9 mouse cellular contexts compared by ENCODE assay signal in genomic region chr11:94994208-94994814, GRCm38 (mm10). TPM values are rescaled to one million over a fixed set of nuclear protein-coding genes. Genes with fewer than 3 reads are reported as not detected.
DNase-seq lines count a peak whose midpoint lies in the region; ATAC-seq lines count a peak whose summit lies in the region.
"Had no signal": no experiment of that assay in that cellular context is flagged by ENCODE, and none has a peak within 500 bp of the region (broad histone marks: within the 10 kb centered on the region; RNA-seq: fewer than 3 reads in every experiment).

No protein-coding gene starts in this region.

- ATAC-seq in heart, embryonic 12.5 days (ENCODE audit: insufficient number of reproducible peaks, low FRiP score), result no peak
- no peak for ATAC-seq in liver, embryonic 12.5 days
- no peak for ATAC-seq in stomach, embryonic 14.5 days (ENCODE audit: insufficient number of reproducible peaks, insufficient read depth, low FRiP score, low read depth)
- no peak for ATAC-seq in activated CD4-positive, CD25-positive, alpha-beta regulatory T cell, adult 4 months

- H3K36me3 ChIP-seq in heart, embryonic 12.5 days, result peaks cover 37% of the 10 kb centered on the region
- H3K36me3 ChIP-seq in liver, embryonic 12.5 days, result peaks cover 60% of the 10 kb centered on the region
- peaks cover 26% of the 10 kb centered on the region for H3K36me3 ChIP-seq in stomach, embryonic 14.5 days (ENCODE audit: control insufficient read depth, insufficient read depth, low read length)

- WGBS in heart, embryonic 12.5 days, result 23% methylated on average over 10 of the region's 10 CpGs
- WGBS in liver, embryonic 12.5 days (ENCODE audit: insufficient replicate concordance), result 24% methylated on average over 10 of the region's 10 CpGs
- WGBS in stomach, embryonic 14.5 days, result 37% methylated on average over 10 of the region's 10 CpGs

- H3K4me2 ChIP-seq in heart, embryonic 12.5 days, result peak overlapping the region; percentile 98
- peak overlapping the region; percentile 94 for H3K4me2 ChIP-seq in liver, embryonic 12.5 days
- peak overlapping the region; percentile 75 for H3K4me2 ChIP-seq in stomach, embryonic 14.5 days (replicated peaks; ENCODE audit: low read depth, low read length)

- H3K9ac ChIP-seq in heart, embryonic 12.5 days, result peak overlapping the region; percentile 98
- H3K9ac ChIP-seq in liver, embryonic 12.5 days, result peak overlapping the region; percentile 95
- peak overlapping the region; percentile 87; the same call in 1 of the 2 replicates for H3K9ac ChIP-seq in stomach, embryonic 14.5 days (replicated peaks; ENCODE audit: low read depth, low read length)

- intact Hi-C loops in gastrocnemius, postnatal 14 days (cut with DNase I; ENCODE audit: low total_unique reads), result no loop called here

- H3K27me3 ChIP-seq in heart, embryonic 12.5 days (replicated peaks), result no peaks in the 10 kb centered on the region
- no peaks in the 10 kb centered on the region for H3K27me3 ChIP-seq in liver, embryonic 12.5 days (replicated peaks)
- H3K27me3 ChIP-seq in stomach, embryonic 14.5 days (ENCODE audit: control insufficient read depth, insufficient read depth, low read length), result no peaks in the 10 kb centered on the region
- H3K27me3 ChIP-seq: CH12.LX had no signal

- DNase-seq in gastrocnemius, postnatal 14 days, result peak; percentile 26
- no peak for DNase-seq in gastrocnemius, postnatal 10 days
- DNase-seq in adrenal gland, adult 2 months, result peak; percentile 56
- no peak for DNase-seq in right cerebral cortex, postnatal 4 days

- H3K4me3 ChIP-seq in heart, embryonic 12.5 days, result peak overlapping the region; percentile 95
- peak overlapping the region; percentile 86 for H3K4me3 ChIP-seq in liver, embryonic 12.5 days
- H3K4me3 ChIP-seq in stomach, embryonic 14.5 days (ENCODE audit: low read depth, low read length), result peak overlapping the region; percentile 74

- peaks cover 66% of the 10 kb centered on the region for H3K4me1 ChIP-seq in heart, embryonic 12.5 days (replicated peaks)
- peaks cover 87% of the 10 kb centered on the region for H3K4me1 ChIP-seq in liver, embryonic 12.5 days
- peaks cover 39% of the 10 kb centered on the region for H3K4me1 ChIP-seq in stomach, embryonic 14.5 days (ENCODE audit: control insufficient read depth, insufficient read depth, low read length)

- H3K27ac ChIP-seq in heart, embryonic 12.5 days (ENCODE audit: poor library complexity, severe bottlenecking), result peak overlapping the region; percentile 30
- H3K27ac ChIP-seq in liver, embryonic 12.5 days, result peak overlapping the region; percentile 90
- no peak overlapping the region for H3K27ac ChIP-seq in stomach, embryonic 14.5 days (ENCODE audit: low read length)

- no peaks in the 10 kb centered on the region for H3K9me3 ChIP-seq in heart, embryonic 12.5 days (replicated peaks)
- H3K9me3 ChIP-seq in liver, embryonic 12.5 days (replicated peaks), result no peaks in the 10 kb centered on the region
- no peaks in the 10 kb centered on the region for H3K9me3 ChIP-seq in stomach, embryonic 14.5 days (ENCODE audit: control insufficient read depth, low read depth, low read length)

RNA-seq across cellular contexts. Expression of gene Ppp1r9b, which starts 3.5 kb away (rescaled TPM):
- total RNA-seq in gastrocnemius, postnatal 14 days (2021), result 10 to 100 TPM; 38.7 to 38.8 TPM
- 10 to 100 TPM; 46.8 to 54.9 TPM for total RNA-seq in gastrocnemius, postnatal 10 days (2021)
- total RNA-seq in adrenal gland, adult 2 months (2021), result 100 to 1,000 TPM; 101 to 148 TPM
- polyA plus RNA-seq in adrenal gland, adult 2 months (2012; rRNA removed), result 61.6 and 64.6 TPM in 2 replicates
- 10.4 and 12.2 TPM in 2 replicates for polyA plus RNA-seq in heart, embryonic 12.5 days (2016; fragmentation: Nextera tagmentation; extraction: Ambion mirVana)
- 13.4 and 14.1 TPM in 2 replicates for polyA plus RNA-seq in liver, embryonic 12.5 days (2016; fragmentation: Nextera tagmentation; extraction: Ambion mirVana)
- polyA plus RNA-seq in stomach, embryonic 14.5 days (2014; fragmentation: Nextera tagmentation; extraction: Ambion mirVana), result 13.5 and 14.4 TPM in 2 replicates
- polyA plus RNA-seq in activated CD4-positive, CD25-positive, alpha-beta regulatory T cell, adult 4 months (2017; shearing (Covaris generic)), result 10 to 100 TPM; 23.1 to 24.0 TPM

RNA-seq across cellular contexts. Expression of gene Samd14, which starts 15.4 kb away (rescaled TPM):
- 1 to 10 TPM; 1.7 to 2.2 TPM for total RNA-seq in gastrocnemius, postnatal 14 days (2021)
- 1 to 10 TPM; 3.5 to 6.1 TPM for total RNA-seq in gastrocnemius, postnatal 10 days (2021)
- total RNA-seq in adrenal gland, adult 2 months (2021), result 1 to 10 TPM; 2.5 to 4.5 TPM
- 12.9 and 13.5 TPM in 2 replicates for polyA plus RNA-seq in adrenal gland, adult 2 months (2012; rRNA removed)
- polyA plus RNA-seq in heart, embryonic 12.5 days (2016; fragmentation: Nextera tagmentation; extraction: Ambion mirVana), result 14.8 and 16.5 TPM in 2 replicates
- 53.8 and 56.7 TPM in 2 replicates for polyA plus RNA-seq in liver, embryonic 12.5 days (2016; fragmentation: Nextera tagmentation; extraction: Ambion mirVana)
- 22.8 and 24.5 TPM in 2 replicates for polyA plus RNA-seq in stomach, embryonic 14.5 days (2014; fragmentation: Nextera tagmentation; extraction: Ambion mirVana)
- polyA plus RNA-seq in activated CD4-positive, CD25-positive, alpha-beta regulatory T cell, adult 4 months (2017; shearing (Covaris generic)), result under 1 TPM in 1 of 2 experiments, not detected in 1; 0.32 TPM

RNA-seq across cellular contexts. Expression of gene Sgca, which starts 18.2 kb away (rescaled TPM):
- total RNA-seq in gastrocnemius, postnatal 14 days (2021), result 100 to 1,000 TPM; 201 to 224 TPM
- total RNA-seq in gastrocnemius, postnatal 10 days (2021), result 100 to 1,000 TPM; 185 to 194 TPM
- total RNA-seq in adrenal gland, adult 2 months (2021), result not detected
- polyA plus RNA-seq in adrenal gland, adult 2 months (2012; rRNA removed), result 0.79 and 0.95 TPM in 2 replicates
- 20.6 and 26.6 TPM in 2 replicates for polyA plus RNA-seq in heart, embryonic 12.5 days (2016; fragmentation: Nextera tagmentation; extraction: Ambion mirVana)
- polyA plus RNA-seq in liver, embryonic 12.5 days (2016; fragmentation: Nextera tagmentation; extraction: Ambion mirVana), result 0.17 TPM in 1 of 2 replicates, not detected in the other
- polyA plus RNA-seq in stomach, embryonic 14.5 days (2014; fragmentation: Nextera tagmentation; extraction: Ambion mirVana), result 0.30 and 0.46 TPM in 2 replicates
- under 1 TPM in 1 of 2 experiments, not detected in 1; 0.46 TPM for polyA plus RNA-seq in activated CD4-positive, CD25-positive, alpha-beta regulatory T cell, adult 4 months (2017; shearing (Covaris generic))

RNA-seq across cellular contexts. Expression of gene Hils1, which starts 26.9 kb away (rescaled TPM):
- not detected for total RNA-seq in gastrocnemius, postnatal 14 days (2021)
- not detected for total RNA-seq in gastrocnemius, postnatal 10 days (2021)
- not detected for total RNA-seq in adrenal gland, adult 2 months (2021)
- polyA plus RNA-seq in adrenal gland, adult 2 months (2012; rRNA removed), result not detected in 2 replicates
- polyA plus RNA-seq in heart, embryonic 12.5 days (2016; fragmentation: Nextera tagmentation; extraction: Ambion mirVana), result 0.30 TPM in 1 of 2 replicates, not detected in the other
- not detected in 2 replicates for polyA plus RNA-seq in liver, embryonic 12.5 days (2016; fragmentation: Nextera tagmentation; extraction: Ambion mirVana)
- polyA plus RNA-seq in stomach, embryonic 14.5 days (2014; fragmentation: Nextera tagmentation; extraction: Ambion mirVana), result not detected in 2 replicates
- polyA plus RNA-seq in activated CD4-positive, CD25-positive, alpha-beta regulatory T cell, adult 4 months (2017; shearing (Covaris generic)), result not detected
- total RNA-seq: CH12.LX had no signal

RNA-seq across cellular contexts. Expression of gene Pdk2, which starts 46.8 kb away (rescaled TPM):
- 100 to 1,000 TPM; 330 to 344 TPM for total RNA-seq in gastrocnemius, postnatal 14 days (2021)
- 100 to 1,000 TPM; 345 to 347 TPM for total RNA-seq in gastrocnemius, postnatal 10 days (2021)
- 100 to 1,000 TPM in 1 of 2 experiments, 10 to 100 TPM in 1; 92.9 to 112 TPM for total RNA-seq in adrenal gland, adult 2 months (2021)
- 114 and 118 TPM in 2 replicates for polyA plus RNA-seq in adrenal gland, adult 2 months (2012; rRNA removed)
- 65.1 and 68.3 TPM in 2 replicates for polyA plus RNA-seq in heart, embryonic 12.5 days (2016; fragmentation: Nextera tagmentation; extraction: Ambion mirVana)
- polyA plus RNA-seq in liver, embryonic 12.5 days (2016; fragmentation: Nextera tagmentation; extraction: Ambion mirVana), result 10.0 and 11.0 TPM in 2 replicates
- polyA plus RNA-seq in stomach, embryonic 14.5 days (2014; fragmentation: Nextera tagmentation; extraction: Ambion mirVana), result 34.1 and 35.8 TPM in 2 replicates
- 1 to 10 TPM; 2.9 to 5.6 TPM for polyA plus RNA-seq in activated CD4-positive, CD25-positive, alpha-beta regulatory T cell, adult 4 months (2017; shearing (Covaris generic))
- total RNA-seq: CH12.LX had no signal

Comparison
In these comparisons a context has a peak if more than half of its experiments do, and no peak if none do; other contexts are left out.
1. DNase-seq: peak in gastrocnemius, postnatal 14 days (single experiment) and adrenal gland, adult 2 months (single experiment); none in gastrocnemius, postnatal 10 days (single experiment) and right cerebral cortex, postnatal 4 days (single experiment).
2. RNA of gene Samd14, which starts 15.4 kb away (polyA plus RNA-seq): 53.8 to 56.7 TPM in liver, embryonic 12.5 days, 22.8 to 24.5 TPM in stomach, embryonic 14.5 days, 14.8 to 16.5 TPM in heart, embryonic 12.5 days and 12.9 to 13.5 TPM in adrenal gland, adult 2 months; 0.32 TPM in activated CD4-positive, CD25-positive, alpha-beta regulatory T cell, adult 4 months; every median in the first group is over 10 times any median in the second.
3. RNA of gene Sgca, which starts 18.2 kb away (polyA plus RNA-seq): 20.6 to 26.6 TPM in heart, embryonic 12.5 days; 0.79 to 0.95 TPM in adrenal gland, adult 2 months, 0.46 TPM in activated CD4-positive, CD25-positive, alpha-beta regulatory T cell, adult 4 months, 0.30 to 0.46 TPM in stomach, embryonic 14.5 days and 0.17 TPM in liver, embryonic 12.5 days; every median in the first group is over 10 times any median in the second.
4. Peak in every context shown above with its lines, with median percentiles within 50 percentile points of each other: H3K4me2 ChIP-seq, H3K4me3 ChIP-seq and H3K9ac ChIP-seq.